Mouse (Mus musculus): ENCODE results near the gene Mia. TPM values are rescaled to one million over a fixed set of nuclear protein-coding genes. Genes with fewer than 3 reads are reported as not detected.

Mia gene
- polyA plus RNA-seq, 1 experiment from 2014 or later: 0.76 TPM

- H3K4me3 ChIP-seq (ENCODE audit: low read depth, low read length): no peak overlapping the region
- no peak overlapping the region for H3K27ac ChIP-seq (ENCODE audit: low read length)
- peaks cover 16% of the 10 kb centered on the region for H3K36me3 ChIP-seq (ENCODE audit: control insufficient read depth, insufficient read depth)
- 70% methylated on average over 6 of the region's 6 CpGs for WGBS (ENCODE audit: insufficient replicate concordance)
- H3K27me3 ChIP-seq (ENCODE audit: control insufficient read depth, insufficient read depth, low read depth, low read length): no peaks in the 10 kb centered on the region
- no peak overlapping the region for H3K4me2 ChIP-seq (ENCODE audit: low read depth, low read length)
- H3K9ac ChIP-seq (ENCODE audit: low read depth, low read length): no peak overlapping the region
- no peak for ATAC-seq (ENCODE audit: low read depth)
- peaks cover 31% of the 10 kb centered on the region for H3K4me1 ChIP-seq (ENCODE audit: control insufficient read depth, low read depth, low read length)
- H3K9me3 ChIP-seq (replicated peaks; ENCODE audit: control insufficient read depth, low read length): no peaks in the 10 kb centered on the region
Measured at GRCm38 (mm10) chr7:27159256-27159655, 21.7 kb downstream of the Mia start.

GRCm38 (mm10) chr7:27158171-27158570, 22.8 kb downstream of the Mia start:
- Histone ChIP-seq H3K9me3 (replicated peaks; ENCODE audit: control insufficient read depth, low read length) (no peaks in the 10 kb centered on the region), H3K9ac (ENCODE audit: low read depth, low read length) (no peak overlapping the region), H3K27me3 (ENCODE audit: control insufficient read depth, insufficient read depth, low read depth, low read length) (no peaks in the 10 kb centered on the region), H3K27ac (ENCODE audit: low read length) (no peak overlapping the region), H3K36me3 (ENCODE audit: control insufficient read depth, insufficient read depth) (peaks cover 16% of the 10 kb centered on the region), H3K4me2 (ENCODE audit: low read depth, low read length) (no peak overlapping the region), H3K4me1 (ENCODE audit: control insufficient read depth, low read depth, low read length) (peaks cover 27% of the 10 kb centered on the region), H3K4me3 (ENCODE audit: low read depth, low read length) (no peak overlapping the region)
- WGBS (ENCODE audit: insufficient replicate concordance): 88% methylated on average over 9 of the region's 9 CpGs
- ATAC-seq (ENCODE audit: low read depth): no peak

- H3K9me3 ChIP-seq (replicated peaks; ENCODE audit: control insufficient read depth, low read length): no peaks in the 10 kb centered on the region
- WGBS (ENCODE audit: insufficient replicate concordance): 78% methylated on average over 13 of the region's 13 CpGs
Measured at GRCm38 (mm10) chr7:27156005-27156404, 25.0 kb downstream of the Mia start.

GRCm38 (mm10) chr7:27153205-27153764, 27.7 kb downstream of the Mia start, which contains the start of gene Cyp2t4:
Cyp2t4 (plus strand) TSS chr7:27153714.
- H3K4me2 ChIP-seq (ENCODE audit: low read depth, low read length): no peak within 1 kb of the TSS
- H3K4me1 ChIP-seq (ENCODE audit: control insufficient read depth, low read depth, low read length): no peaks in the 10 kb centered on the region
- H3K4me3 ChIP-seq (ENCODE audit: low read depth, low read length): no peak within 1 kb of the TSS
- H3K36me3 ChIP-seq (ENCODE audit: control insufficient read depth, insufficient read depth): peaks cover 7% of the 10 kb centered on the region
- no peak for ATAC-seq (ENCODE audit: low read depth)
- no peaks in the 10 kb centered on the region for H3K9me3 ChIP-seq (replicated peaks; ENCODE audit: control insufficient read depth, low read length)
- no peaks in the 10 kb centered on the region for H3K27me3 ChIP-seq (ENCODE audit: control insufficient read depth, insufficient read depth, low read depth, low read length)
- no peak within 1 kb of the TSS for H3K27ac ChIP-seq (ENCODE audit: low read length)
- 65% methylated on average over 10 of the region's 10 CpGs for WGBS (ENCODE audit: insufficient replicate concordance)
- no peak within 1 kb of the TSS for H3K9ac ChIP-seq (ENCODE audit: low read depth, low read length)

More at GRCm38 (mm10) chr7:27156005-27156404, 25.0 kb downstream of the Mia start:
- Histone ChIP-seq H3K4me3 (ENCODE audit: low read depth, low read length) (no peak overlapping the region), H3K9ac (ENCODE audit: low read depth, low read length) (no peak overlapping the region), H3K27ac (ENCODE audit: low read length) (no peak overlapping the region), H3K4me1 (ENCODE audit: control insufficient read depth, low read depth, low read length) (peaks cover 10% of the 10 kb centered on the region), H3K4me2 (ENCODE audit: low read depth, low read length) (no peak overlapping the region), H3K36me3 (ENCODE audit: control insufficient read depth, insufficient read depth) (peaks cover 16% of the 10 kb centered on the region), H3K27me3 (ENCODE audit: control insufficient read depth, insufficient read depth, low read depth, low read length) (no peaks in the 10 kb centered on the region)
- no peak for ATAC-seq (ENCODE audit: low read depth)

- Histone ChIP-seq H3K36me3 (ENCODE audit: control insufficient read depth, insufficient read depth) (no peaks in the 10 kb centered on the region), H3K4me1 (ENCODE audit: control insufficient read depth, low read depth, low read length) (no peaks in the 10 kb centered on the region; the same call in none of the 2 replicates), H3K4me2 (ENCODE audit: low read depth, low read length) (no peak overlapping the region), H3K27me3 (ENCODE audit: control insufficient read depth, insufficient read depth, low read depth, low read length) (no peaks in the 10 kb centered on the region), H3K9me3 (replicated peaks; ENCODE audit: control insufficient read depth, low read length) (0 out of 2 replicates have a peak, but pooled peaks cover 2% of the 10 kb centered on the region), H3K4me3 (ENCODE audit: low read depth, low read length) (no peak overlapping the region), H3K9ac (ENCODE audit: low read depth, low read length) (no peak overlapping the region), H3K27ac (ENCODE audit: low read length) (no peak overlapping the region)
- no peak for ATAC-seq (ENCODE audit: low read depth)
- 48% methylated on average over 8 of the region's 8 CpGs for WGBS (ENCODE audit: insufficient replicate concordance)
Measured at GRCm38 (mm10) chr7:27136410-27136996, 44.5 kb downstream of the Mia start.

GRCm38 (mm10) chr7:27133757-27134156, 47.2 kb downstream of the Mia start:
- Histone ChIP-seq H3K4me2 (ENCODE audit: low read depth, low read length) (no peak overlapping the region), H3K4me1 (ENCODE audit: control insufficient read depth, low read depth, low read length) (no peaks in the 10 kb centered on the region; the same call in none of the 2 replicates), H3K9me3 (replicated peaks; ENCODE audit: control insufficient read depth, low read length) (no peaks in the 10 kb centered on the region), H3K36me3 (ENCODE audit: control insufficient read depth, insufficient read depth) (no peaks in the 10 kb centered on the region), H3K4me3 (ENCODE audit: low read depth, low read length) (no peak overlapping the region), H3K9ac (ENCODE audit: low read depth, low read length) (no peak overlapping the region), H3K27ac (ENCODE audit: low read length) (no peak overlapping the region), H3K27me3 (ENCODE audit: control insufficient read depth, insufficient read depth, low read depth, low read length) (no peaks in the 10 kb centered on the region)
- WGBS (ENCODE audit: insufficient replicate concordance): 59% methylated on average over 4 of the region's 4 CpGs
- ATAC-seq (ENCODE audit: low read depth): no peak

GRCm38 (mm10) chr7:27133156-27133555, 47.8 kb downstream of the Mia start:
- Histone ChIP-seq H3K9ac (ENCODE audit: low read depth, low read length) (no peak overlapping the region), H3K27me3 (ENCODE audit: control insufficient read depth, insufficient read depth, low read depth, low read length) (no peaks in the 10 kb centered on the region), H3K9me3 (replicated peaks; ENCODE audit: control insufficient read depth, low read length) (no peaks in the 10 kb centered on the region), H3K4me3 (ENCODE audit: low read depth, low read length) (no peak overlapping the region), H3K4me2 (ENCODE audit: low read depth, low read length) (0 out of 2 replicates have a peak overlapping the region, but pooled peaks have one; percentile 1), H3K27ac (ENCODE audit: low read length) (no peak overlapping the region), H3K36me3 (ENCODE audit: control insufficient read depth, insufficient read depth) (no peaks in the 10 kb centered on the region), H3K4me1 (ENCODE audit: control insufficient read depth, low read depth, low read length) (no peaks in the 10 kb centered on the region; the same call in none of the 2 replicates)
- ATAC-seq (ENCODE audit: low read depth): peak; percentile 66; the same call in 1 of the 2 replicates
- WGBS (ENCODE audit: insufficient replicate concordance): 50% methylated on average over 12 of the region's 12 CpGs

- ATAC-seq (ENCODE audit: low read depth): no peak
- H3K4me2 ChIP-seq (ENCODE audit: low read depth, low read length): 0 out of 2 replicates have a peak overlapping the region, but pooled peaks have one; percentile 1
- no peak overlapping the region for H3K27ac ChIP-seq (ENCODE audit: low read length)
- no peaks in the 10 kb centered on the region for H3K9me3 ChIP-seq (replicated peaks; ENCODE audit: control insufficient read depth, low read length)
- no peak overlapping the region for H3K9ac ChIP-seq (ENCODE audit: low read depth, low read length)
- no peaks in the 10 kb centered on the region for H3K27me3 ChIP-seq (ENCODE audit: control insufficient read depth, insufficient read depth, low read depth, low read length)
- no peaks in the 10 kb centered on the region; the same call in none of the 2 replicates for H3K4me1 ChIP-seq (ENCODE audit: control insufficient read depth, low read depth, low read length)
- 11% methylated on average over 10 of the region's 10 CpGs for WGBS (ENCODE audit: insufficient replicate concordance)
- H3K36me3 ChIP-seq (ENCODE audit: control insufficient read depth, insufficient read depth): no peaks in the 10 kb centered on the region
- no peak overlapping the region for H3K4me3 ChIP-seq (ENCODE audit: low read depth, low read length)
Measured at GRCm38 (mm10) chr7:27132588-27132987, 48.4 kb downstream of the Mia start.

- no peak overlapping the region for H3K27ac ChIP-seq (ENCODE audit: low read length)
- H3K4me2 ChIP-seq (ENCODE audit: low read depth, low read length): no peak overlapping the region
- ATAC-seq (ENCODE audit: low read depth): no peak
- H3K9me3 ChIP-seq (replicated peaks; ENCODE audit: control insufficient read depth, low read length): no peaks in the 10 kb centered on the region
- H3K27me3 ChIP-seq (ENCODE audit: control insufficient read depth, insufficient read depth, low read depth, low read length): no peaks in the 10 kb centered on the region
- H3K4me1 ChIP-seq (ENCODE audit: control insufficient read depth, low read depth, low read length): no peaks in the 10 kb centered on the region; the same call in none of the 2 replicates
- no peak overlapping the region for H3K9ac ChIP-seq (ENCODE audit: low read depth, low read length)
- H3K4me3 ChIP-seq (ENCODE audit: low read depth, low read length): no peak overlapping the region
- no peaks in the 10 kb centered on the region for H3K36me3 ChIP-seq (ENCODE audit: control insufficient read depth, insufficient read depth)
- WGBS (ENCODE audit: insufficient replicate concordance): 46% methylated on average over 2 of the region's 2 CpGs
Measured at GRCm38 (mm10) chr7:27131387-27131786, 49.6 kb downstream of the Mia start.
